16 mouse cellular contexts compared by ENCODE assay signal in the genomic region with DNA sequence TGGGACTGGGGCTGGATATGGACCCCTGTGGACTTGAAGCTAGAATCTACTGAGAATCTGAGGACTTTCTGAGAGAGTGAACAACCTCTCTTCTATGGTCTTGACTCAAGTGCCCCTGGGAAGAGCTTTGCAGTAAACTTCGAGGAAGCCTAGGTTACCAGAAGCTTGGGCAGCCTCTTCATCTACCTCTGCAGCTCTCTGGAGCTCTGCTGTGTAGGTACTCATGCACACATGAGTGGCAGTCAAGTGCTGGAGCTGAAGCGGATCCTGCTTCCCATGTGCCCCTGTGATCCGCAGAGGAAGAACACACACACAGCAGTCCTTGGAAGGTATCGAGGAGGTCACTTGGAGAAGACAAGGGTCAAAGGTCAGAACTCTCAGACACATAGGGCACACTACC.
"Had no signal": no experiment of that assay in that cellular context is flagged by ENCODE, and none has a peak within 500 bp of the region (broad histone marks: within the 10 kb centered on the region; RNA-seq: fewer than 3 reads in every experiment).

No protein-coding gene starts in this region.

- H3K9ac ChIP-seq: intestine, embryonic 15.5 days; limb, embryonic 12.5 days; limb, embryonic 15.5 days; liver, embryonic 14.5 days; liver, postnatal 0 days; midbrain, embryonic 13.5 days had no signal

- H3K9me3 ChIP-seq: intestine, embryonic 15.5 days; limb, embryonic 12.5 days; limb, embryonic 15.5 days; midbrain, embryonic 10.5 days; midbrain, embryonic 13.5 days had no signal

- DNase-seq: kidney, adult 11 months; kidney, adult 8-10 months; kidney, postnatal 14 days; kidney, postnatal 4 days; left cerebral cortex, postnatal 4 days; liver, postnatal 0 days; thymus, adult 18-20 months; thymus, postnatal 36 days had no signal

- H3K4me3 ChIP-seq: intestine, embryonic 15.5 days; limb, embryonic 12.5 days; limb, embryonic 15.5 days; megakaryocyte, embryonic 14.5 days; midbrain, embryonic 10.5 days; midbrain, embryonic 13.5 days had no signal

- H3K27ac ChIP-seq: intestine, embryonic 15.5 days; limb, embryonic 12.5 days; limb, embryonic 15.5 days; liver, embryonic 14.5 days; midbrain, embryonic 10.5 days; midbrain, embryonic 13.5 days had no signal

- H3K4me2 ChIP-seq: intestine, embryonic 15.5 days; limb, embryonic 12.5 days; limb, embryonic 15.5 days; liver, embryonic 11.5 days; midbrain, embryonic 13.5 days had no signal

- H3K36me3 ChIP-seq: intestine, embryonic 15.5 days; limb, embryonic 12.5 days; limb, embryonic 15.5 days; midbrain, embryonic 10.5 days; midbrain, embryonic 13.5 days had no signal

- ATAC-seq: intestine, embryonic 15.5 days; liver, postnatal 0 days; midbrain, embryonic 13.5 days had no signal

- H3K27me3 ChIP-seq: intestine, embryonic 15.5 days; megakaryocyte, embryonic 14.5 days had no signal

- H3K4me1 ChIP-seq: limb, embryonic 15.5 days; megakaryocyte, embryonic 14.5 days had no signal
